Comparison of ENCODE assay signal across 8 mouse cellular contexts in the genomic region with DNA sequence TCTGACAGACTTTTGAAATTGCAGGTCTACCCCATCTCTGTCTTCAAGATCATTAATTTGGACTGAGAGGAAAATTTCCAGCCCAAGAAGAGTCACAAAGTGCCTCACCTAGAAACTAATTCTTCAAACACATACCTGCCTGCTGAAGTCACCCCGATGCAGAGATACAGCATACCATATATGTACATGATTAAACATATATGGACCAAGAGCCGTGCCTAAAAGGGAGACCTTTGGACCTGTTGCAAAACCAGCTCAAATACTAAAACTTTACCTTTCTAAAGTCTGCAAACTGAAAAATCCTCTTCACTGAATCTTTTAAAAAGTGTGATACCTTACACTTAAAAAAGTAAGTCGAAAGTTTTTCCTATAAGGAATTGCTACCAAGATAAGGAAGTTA. TPM values are rescaled to one million over a fixed set of nuclear protein-coding genes. Genes with fewer than 3 reads are reported as not detected.
DNase-seq lines count a peak whose midpoint lies in the region; ATAC-seq and TF ChIP-seq lines count a peak whose summit lies in the region.

No protein-coding gene starts in this region.

- peak overlapping the region; percentile 49 for H3K4me2 ChIP-seq in lung, embryonic 15.5 days
- no peak overlapping the region; the same call in 1 of the 2 replicates for H3K4me2 ChIP-seq in lung, postnatal 0 days (replicated peaks; ENCODE audit: low read depth, low read length)
- peak overlapping the region; percentile 46 for H3K4me2 ChIP-seq in hindbrain, embryonic 11.5 days (replicated peaks; ENCODE audit: low read depth, low read length)
- peak overlapping the region; percentile 47; the same call in 1 of the 2 replicates for H3K4me2 ChIP-seq in liver, embryonic 14.5 days (ENCODE audit: low read depth)
- H3K4me2 ChIP-seq in stomach, embryonic 16.5 days (ENCODE audit: low read depth, low read length), result peak overlapping the region; percentile 57

- peaks cover 15% of the 10 kb centered on the region for H3K36me3 ChIP-seq in lung, embryonic 15.5 days
- H3K36me3 ChIP-seq in lung, postnatal 0 days (ENCODE audit: insufficient read depth, low read length), result peaks cover under 1% of the 10 kb centered on the region; the same call in 1 of the 2 replicates
- 0 out of 2 replicates have a peak, but pooled peaks cover 3% of the 10 kb centered on the region for H3K36me3 ChIP-seq in hindbrain, embryonic 11.5 days (ENCODE audit: control insufficient read depth, insufficient read depth, low read length)
- H3K36me3 ChIP-seq in liver, embryonic 14.5 days (replicated peaks; ENCODE audit: control insufficient read depth, insufficient read depth, low read depth), result no peaks in the 10 kb centered on the region
- H3K36me3 ChIP-seq in stomach, embryonic 16.5 days (ENCODE audit: control insufficient read depth, insufficient read depth, low read length), result no peaks in the 10 kb centered on the region

- H3K4me1 ChIP-seq in lung, embryonic 15.5 days, result peaks cover 75% of the 10 kb centered on the region
- peaks cover 23% of the 10 kb centered on the region; the same call in 1 of the 2 replicates for H3K4me1 ChIP-seq in lung, postnatal 0 days (ENCODE audit: insufficient read depth, low read depth, low read length)
- peaks cover 13% of the 10 kb centered on the region for H3K4me1 ChIP-seq in hindbrain, embryonic 11.5 days (replicated peaks; ENCODE audit: control insufficient read depth, insufficient read depth, low read length)
- H3K4me1 ChIP-seq in liver, embryonic 14.5 days (replicated peaks; ENCODE audit: control insufficient read depth in 2 of 2, insufficient read depth in 2 of 2, low read length in 1 of 2), result peaks cover 0 to 11% of the 10 kb centered on the region in 2 experiments; a peak in 2 of 4 replicates
- H3K4me1 ChIP-seq in stomach, embryonic 16.5 days (ENCODE audit: control insufficient read depth, insufficient read depth, low read length), result peaks cover 57% of the 10 kb centered on the region
- no peaks in the 10 kb centered on the region for H3K4me1 ChIP-seq in cerebellum, adult 2 months (ENCODE audit: control insufficient read depth, insufficient read depth, low read length)

- no peaks in the 10 kb centered on the region for H3K9me3 ChIP-seq in lung, embryonic 15.5 days
- H3K9me3 ChIP-seq in lung, postnatal 0 days (ENCODE audit: low read length), result no peaks in the 10 kb centered on the region
- no peaks in the 10 kb centered on the region for H3K9me3 ChIP-seq in hindbrain, embryonic 11.5 days (ENCODE audit: control insufficient read depth, low read length)
- no peaks in the 10 kb centered on the region for H3K9me3 ChIP-seq in liver, embryonic 14.5 days (ENCODE audit: control insufficient read depth, low read length)
- no peaks in the 10 kb centered on the region for H3K9me3 ChIP-seq in stomach, embryonic 16.5 days (replicated peaks; ENCODE audit: control insufficient read depth, low read length)

- no peak for TF ChIP-seq CTCF in lung, postnatal 0 days (IDR thresholded peaks at IDR 0.05)
- no peak for TF ChIP-seq CTCF in liver, embryonic 14.5 days (IDR thresholded peaks at IDR 0.05; ENCODE audit: low read depth)
- no peak for TF ChIP-seq CTCF in cerebellum, adult 2 months (IDR thresholded peaks at IDR 0.05; ENCODE audit: borderline replicate concordance, insufficient read depth, low read depth, low read length)

- TF ChIP-seq POLR2A in cerebellum, adult 2 months (IDR thresholded peaks at IDR 0.05; ENCODE audit: borderline replicate concordance, insufficient read depth, low read length), result no peak

- peak overlapping the region; percentile 61 for H3K27ac ChIP-seq in lung, embryonic 15.5 days
- no peak overlapping the region for H3K27ac ChIP-seq in lung, postnatal 0 days (ENCODE audit: low read length)
- peak overlapping the region; percentile 84 for H3K27ac ChIP-seq in hindbrain, embryonic 11.5 days (ENCODE audit: low read depth, low read length)
- H3K27ac ChIP-seq in liver, embryonic 14.5 days, result no peak overlapping the region
- H3K27ac ChIP-seq in stomach, embryonic 16.5 days (ENCODE audit: low read length), result peak overlapping the region; percentile 93
- no peak overlapping the region for H3K27ac ChIP-seq in cerebellum, adult 2 months (ENCODE audit: insufficient read depth, low read length)

- no peak overlapping the region for H3K9ac ChIP-seq in lung, embryonic 15.5 days
- no peak overlapping the region for H3K9ac ChIP-seq in lung, postnatal 0 days (replicated peaks; ENCODE audit: low read depth)
- peak overlapping the region; percentile 50 for H3K9ac ChIP-seq in hindbrain, embryonic 11.5 days (ENCODE audit: low read depth, low read length)
- H3K9ac ChIP-seq in liver, embryonic 14.5 days (replicated peaks), result no peak overlapping the region
- peak overlapping the region; percentile 67 for H3K9ac ChIP-seq in stomach, embryonic 16.5 days (ENCODE audit: low read length)

- ATAC-seq in lung, embryonic 15.5 days (ENCODE audit: borderline replicate concordance, extremely low read depth, low FRiP score, low TSS enrichment), result no peak
- no peak for ATAC-seq in lung, postnatal 0 days
- ATAC-seq in hindbrain, embryonic 11.5 days (ENCODE audit: low FRiP score), result no peak
- ATAC-seq in liver, embryonic 14.5 days (ENCODE audit: insufficient read depth), result no peak
- peak; percentile 52; the same call in 1 of the 2 replicates for ATAC-seq in stomach, embryonic 16.5 days (ENCODE audit: insufficient read depth, low FRiP score)

- 23% methylated on average over 3 of the region's 3 CpGs for WGBS in lung, embryonic 15.5 days
- 36% methylated on average over 3 of the region's 3 CpGs for WGBS in lung, postnatal 0 days
- 53% methylated on average over 3 of the region's 3 CpGs for WGBS in hindbrain, embryonic 11.5 days
- 52% methylated on average over 3 of the region's 3 CpGs for WGBS in liver, embryonic 14.5 days (ENCODE audit: insufficient replicate concordance)
- WGBS in stomach, embryonic 16.5 days, result 39% methylated on average over 3 of the region's 3 CpGs
- 69% methylated on average over 3 of the region's 3 CpGs for WGBS in cerebellum, adult 2 months

- DNase-seq in lung, postnatal 0 days (ENCODE audit: low spot score), result no peak
- peak; percentile 8 for DNase-seq in hindbrain, embryonic 11.5 days (ENCODE audit: low spot score)
- no peak for DNase-seq in liver, embryonic 14.5 days (ENCODE audit: low read depth in 3 of 3, low spot score in 3 of 3)
- DNase-seq in thymus, postnatal 25 days, result no peak
- DNase-seq in urinary bladder, postnatal 10 days (ENCODE audit: low spot score), result no peak
- no peak for DNase-seq in cerebellum, adult 2 months

- H3K4me3 ChIP-seq in lung, embryonic 15.5 days, result peak overlapping the region; percentile 20
- H3K4me3 ChIP-seq in lung, postnatal 0 days (ENCODE audit: low read depth, low read length), result no peak overlapping the region
- H3K4me3 ChIP-seq in hindbrain, embryonic 11.5 days (ENCODE audit: low read depth, low read length), result peak overlapping the region; percentile 29
- no peak overlapping the region for H3K4me3 ChIP-seq in liver, embryonic 14.5 days (ENCODE audit: insufficient read depth in 1 of 2, low read depth in 2 of 2, low read length in 2 of 2)
- peak overlapping the region; percentile 33 for H3K4me3 ChIP-seq in stomach, embryonic 16.5 days (replicated peaks; ENCODE audit: low read length)
- no peak overlapping the region for H3K4me3 ChIP-seq in cerebellum, adult 2 months (replicated peaks; ENCODE audit: insufficient read depth, low read depth, low read length)

- H3K27me3 ChIP-seq in lung, embryonic 15.5 days, result no peaks in the 10 kb centered on the region
- H3K27me3 ChIP-seq in lung, postnatal 0 days (replicated peaks; ENCODE audit: insufficient read depth, low read length), result no peaks in the 10 kb centered on the region
- no peaks in the 10 kb centered on the region for H3K27me3 ChIP-seq in hindbrain, embryonic 11.5 days (ENCODE audit: control insufficient read depth, insufficient read depth, low read length)
- peaks cover 2% of the 10 kb centered on the region for H3K27me3 ChIP-seq in liver, embryonic 14.5 days (ENCODE audit: control insufficient read depth, insufficient read depth, low read length)
- H3K27me3 ChIP-seq in stomach, embryonic 16.5 days (ENCODE audit: control insufficient read depth, insufficient read depth, low read length), result no peaks in the 10 kb centered on the region
- no peaks in the 10 kb centered on the region for H3K27me3 ChIP-seq in cerebellum, adult 2 months (ENCODE audit: control insufficient read depth, insufficient read depth, low read length)

- TF ChIP-seq EP300 in lung, postnatal 0 days (IDR thresholded peaks at IDR 0.05), result no peak
- no peak for TF ChIP-seq EP300 in liver, embryonic 14.5 days (IDR thresholded peaks at IDR 0.05; ENCODE audit: low read depth)

RNA-seq across cellular contexts. Expression of gene Rnd3, which starts 7.6 kb away (rescaled TPM):
- polyA plus RNA-seq in lung, embryonic 15.5 days (2015; fragmentation: Nextera tagmentation; extraction: Ambion mirVana), result 63.7 and 64.0 TPM in 2 replicates
- polyA plus RNA-seq in lung, postnatal 0 days (2015; fragmentation: Nextera tagmentation; extraction: Ambion mirVana), result 22.5 and 31.3 TPM in 2 replicates
- 357 and 383 TPM in 2 replicates for polyA plus RNA-seq in hindbrain, embryonic 11.5 days (2014; fragmentation: Nextera tagmentation; extraction: Ambion mirVana)
- polyA plus RNA-seq in liver, embryonic 14.5 days (2012; rRNA removed), result 3.4 and 4.8 TPM in 2 replicates
- polyA plus RNA-seq in liver, embryonic 14.5 days (2014; fragmentation: Nextera tagmentation; extraction: Ambion mirVana), result 11.7 and 13.0 TPM in 2 replicates
- 68.8 and 70.5 TPM in 2 replicates for polyA plus RNA-seq in stomach, embryonic 16.5 days (2015; fragmentation: Nextera tagmentation; extraction: Ambion mirVana)
- 8.0 and 10.5 TPM in 2 replicates for polyA plus RNA-seq in cerebellum, adult 2 months (2012; rRNA removed)

Comparison
In these comparisons a context has a peak if more than half of its experiments do, and no peak if none do; other contexts are left out.
1. H3K27ac ChIP-seq: peak in lung, embryonic 15.5 days (single experiment), hindbrain, embryonic 11.5 days (single experiment) and stomach, embryonic 16.5 days (single experiment); none in lung, postnatal 0 days (single experiment), liver, embryonic 14.5 days (single experiment) and cerebellum, adult 2 months (single experiment).
2. H3K4me3 ChIP-seq: peak in lung, embryonic 15.5 days (single experiment), hindbrain, embryonic 11.5 days (single experiment) and stomach, embryonic 16.5 days (single experiment); none in lung, postnatal 0 days (single experiment), liver, embryonic 14.5 days (0 of 2) and cerebellum, adult 2 months (single experiment).
3. H3K9ac ChIP-seq: peak in hindbrain, embryonic 11.5 days (single experiment) and stomach, embryonic 16.5 days (single experiment); none in lung, embryonic 15.5 days (single experiment), lung, postnatal 0 days (single experiment) and liver, embryonic 14.5 days (single experiment).